Mouse (Mus musculus) midbrain, postnatal 0 days (tissue): ENCODE results near the gene Ppp2r5e. TPM values are rescaled to one million over a fixed set of nuclear protein-coding genes. Genes with fewer than 3 reads are reported as not detected.

Experiments used
- ATAC-seq: fragments of 200-750 bp; cut with Nextera tagmentation; 2 replicates; pipeline ENCODE4 v1.8.0; 2017; ENCODE audit warnings: moderate number of reproducible peaks, mild to moderate bottlenecking, moderate TSS enrichment, moderate library complexity; ENCODE audit not compliant: low FRiP score
- DNase-seq: peaks from one replicate; pipeline ENCODE4 v3.0.0-alpha.2; 2015; ENCODE audit warnings: low spot score
- H3K27ac ChIP-seq: fragments of 300-500 bp; sonication (generic); 2 replicates; pipeline ENCODE4 v1.5.1; 2014; ENCODE audit warnings: low read depth, mild to moderate bottlenecking, low read length, mixed read lengths
- H3K27me3 ChIP-seq: fragments of 300-500 bp; sonication (generic); 2 replicates; pipeline ENCODE4 v1.6.1; 2014; ENCODE audit warnings: low read length, control low read depth, mixed read lengths; ENCODE audit not compliant: insufficient read depth
- H3K36me3 ChIP-seq: fragments of 300-500 bp; sonication (generic); 2 replicates; pipeline ENCODE4 v1.6.1; 2014; ENCODE audit warnings: low read length, control low read depth, mixed read lengths; ENCODE audit not compliant: insufficient read depth
- H3K4me1 ChIP-seq: fragments of 300-500 bp; sonication (generic); 2 replicates; pipeline ENCODE4 v1.6.1; 2014; ENCODE audit warnings: mild to moderate bottlenecking, control low read depth, antibody characterized with exemption, low read length, mixed read lengths; ENCODE audit not compliant: insufficient read depth
- H3K4me2 ChIP-seq: fragments of 300-500 bp; sonication (generic); 2 replicates; pipeline ENCODE4 v1.6.1; 2014; ENCODE audit warnings: low read depth, mild to moderate bottlenecking, low read length, mixed read lengths; ENCODE audit not compliant: poor library complexity, severe bottlenecking
- H3K4me3 ChIP-seq: fragments of 300-500 bp; sonication (generic); 2 replicates; pipeline ENCODE4 v1.5.1; 2014; ENCODE audit warnings: low read depth, mild to moderate bottlenecking, low read length, moderate library complexity
- H3K9ac ChIP-seq: fragments of 300-500 bp; sonication (generic); replicated peaks from 2 replicates; pipeline ENCODE4 v1.6.1; 2014; ENCODE audit warnings: mild to moderate bottlenecking, low read length, moderate library complexity, mixed read lengths; ENCODE audit not compliant: poor library complexity, severe bottlenecking
- H3K9me3 ChIP-seq: fragments of 300-500 bp; sonication (generic); 2 replicates; pipeline ENCODE4 v1.6.1; 2016; ENCODE audit warnings: low read length, control low read depth
- CTCF ChIP-seq: IDR thresholded peaks from 2 replicates; pipeline ENCODE4 v1.5.1; 2016; ENCODE audit warnings: antibody characterized with exemption, mild to moderate bottlenecking
- WGBS: fragments of 180-500 bp; shearing (Covaris S2); extraction: QIAGEN DNeasy Blood & Tissue Kit; methylation state at CpG from one replicate; pipeline ENCODE4 v1.1.7; 2014; 5-methylcytosine and 5-hydroxymethylcytosine counted together
- polyA plus RNA-seq: library from polyadenylated mRNA; unstranded; fragments of >200 nt; fragmentation: Nextera tagmentation; extraction: Ambion mirVana; gene quantifications from 2 replicates; pipeline ENCODE4 v1.2.1, GENCODE M21; 2015
- total RNA-seq: library from RNA; depleted of rRNA; stranded (reverse); fragments of >200 nt; gene quantifications from 2 replicates; pipeline ENCODE4 v1.2.3, GENCODE M21; 2014

The Ppp2r5e gene
- total and polyA plus RNA-seq, 2 experiments from 2014 or later: 22.8 to 32.9 TPM

DNA sequence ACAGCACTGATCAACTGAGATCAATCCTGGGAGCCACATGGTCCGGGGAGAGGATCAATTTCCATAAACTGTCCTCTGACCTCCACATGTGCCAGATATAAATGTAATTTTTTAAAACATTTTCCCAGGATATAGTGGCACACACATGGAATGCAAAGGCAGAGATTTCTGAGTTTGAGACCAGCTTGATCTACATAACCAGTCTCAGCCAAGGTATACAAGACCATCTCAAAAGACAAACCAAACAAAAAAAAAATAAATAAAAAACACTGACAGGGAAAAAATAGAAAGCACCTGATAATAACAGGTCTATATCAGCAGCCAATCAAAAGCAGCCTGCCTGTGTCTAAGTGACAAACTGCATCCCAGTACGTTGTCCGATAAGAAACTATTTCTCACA is 48.9 kb downstream of the Ppp2r5e start:
- H3K4me1 ChIP-seq: no peaks in the 10 kb centered on the region
- no peaks in the 10 kb centered on the region for H3K9me3 ChIP-seq
- no peak overlapping the region for H3K9ac ChIP-seq
- no peaks in the 10 kb centered on the region for H3K27me3 ChIP-seq
- no peak for TF ChIP-seq CTCF
- whole genome bisulfite sequencing: 84% methylated on average over 3 of the region's 3 CpGs
- H3K27ac ChIP-seq: no peak overlapping the region
- H3K4me2 ChIP-seq: no peak overlapping the region
- ATAC-seq (no peak), DNase-seq (no peak)
- no peaks in the 10 kb centered on the region for H3K36me3 ChIP-seq
- no peak overlapping the region for H3K4me3 ChIP-seq

DNA sequence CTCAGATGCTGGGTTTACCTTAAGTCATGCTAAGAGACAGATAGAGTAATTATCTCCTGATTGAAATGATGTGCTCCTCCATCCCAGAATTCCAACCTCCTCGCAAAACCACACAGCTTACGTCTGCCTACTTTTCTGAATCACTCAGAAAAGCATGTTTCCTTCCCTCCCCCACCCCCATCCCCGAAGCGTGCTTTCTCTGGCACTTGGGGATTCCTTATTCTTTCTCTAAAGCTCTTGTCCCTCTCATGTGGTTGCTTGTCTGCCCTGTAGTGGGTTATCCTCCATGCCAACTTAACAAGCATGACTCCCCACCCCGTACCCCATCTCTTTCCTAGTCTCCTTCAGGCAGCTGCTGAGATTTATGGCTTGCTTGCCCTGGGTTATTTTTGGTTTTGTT is 49.8 kb downstream of the Ppp2r5e start:
- Histone ChIP-seq H3K9ac (no peak overlapping the region), H3K36me3 (no peaks in the 10 kb centered on the region), H3K4me3 (no peak overlapping the region), H3K27ac (no peak overlapping the region), H3K9me3 (no peaks in the 10 kb centered on the region), H3K4me2 (no peak overlapping the region), H3K4me1 (no peaks in the 10 kb centered on the region), H3K27me3 (no peaks in the 10 kb centered on the region)
- TF ChIP-seq CTCF: no peak
- no peak for DNase-seq
- WGBS: 92% methylated on average over 5 of the region's 5 CpGs
- no peak for ATAC-seq

DNA sequence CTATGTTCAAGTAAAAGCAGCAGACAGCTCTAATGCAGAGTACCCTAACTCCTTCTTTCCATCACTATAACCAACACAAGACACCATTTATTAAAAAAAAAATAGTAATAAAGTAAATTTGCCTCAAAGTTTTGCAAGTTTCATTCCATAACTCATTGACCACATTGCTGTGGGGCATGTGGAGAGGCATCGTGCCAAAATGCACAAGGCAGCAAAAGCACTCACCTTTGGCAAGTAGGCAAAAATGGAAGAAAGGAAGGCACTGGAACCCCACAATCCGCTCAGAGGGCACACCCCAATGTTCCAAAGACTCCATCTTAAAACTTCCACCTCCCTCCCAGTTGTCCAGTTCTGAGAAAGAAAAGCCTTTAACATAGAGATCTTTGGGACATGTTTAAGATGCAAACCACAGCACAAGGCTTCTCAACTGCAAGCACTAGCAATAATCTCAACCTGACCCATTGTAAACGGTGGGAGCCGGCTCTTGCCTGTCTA is 50.6 kb downstream of the Ppp2r5e start:
- WGBS: 94% methylated on average over 4 of the region's 4 CpGs
- DNase-seq: no peak
- ATAC-seq: no peak

DNA sequence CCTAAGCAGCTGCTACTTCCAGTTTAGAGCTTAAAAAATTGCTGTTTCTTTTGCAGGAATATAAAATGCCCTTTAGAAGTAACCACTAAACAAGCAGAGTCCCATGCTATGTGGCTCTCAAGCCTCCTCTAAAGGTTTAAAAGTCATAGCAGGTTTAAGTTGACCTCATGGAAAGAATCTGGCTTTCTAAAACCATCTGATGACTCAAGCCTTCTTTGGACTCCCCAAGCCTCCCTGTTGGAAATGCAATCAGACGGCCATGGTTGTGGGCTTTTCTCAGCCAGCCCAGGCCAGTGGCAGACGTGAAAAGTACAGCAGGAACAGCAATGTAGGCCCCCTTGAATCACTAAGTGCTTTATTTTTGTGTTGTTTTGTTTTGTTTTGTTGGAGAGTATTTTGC is 51.4 kb downstream of the Ppp2r5e start:
- Histone ChIP-seq H3K4me2 (no peak overlapping the region), H3K27me3 (no peaks in the 10 kb centered on the region), H3K36me3 (no peaks in the 10 kb centered on the region), H3K4me3 (no peak overlapping the region), H3K27ac (no peak overlapping the region), H3K9ac (no peak overlapping the region), H3K4me1 (no peaks in the 10 kb centered on the region), H3K9me3 (no peaks in the 10 kb centered on the region)
- ATAC-seq (no peak), DNase-seq (no peak)
- no peak for TF ChIP-seq CTCF
- 68% methylated on average over 2 of the region's 2 CpGs for WGBS

More for the DNA sequence above, 50.6 kb downstream of the Ppp2r5e start:
- Histone ChIP-seq H3K9ac (no peak overlapping the region), H3K36me3 (no peaks in the 10 kb centered on the region), H3K4me3 (no peak overlapping the region), H3K4me1 (no peaks in the 10 kb centered on the region), H3K27ac (no peak overlapping the region), H3K4me2 (no peak overlapping the region), H3K27me3 (no peaks in the 10 kb centered on the region), H3K9me3 (no peaks in the 10 kb centered on the region)
- no peak for TF ChIP-seq CTCF

DNA sequence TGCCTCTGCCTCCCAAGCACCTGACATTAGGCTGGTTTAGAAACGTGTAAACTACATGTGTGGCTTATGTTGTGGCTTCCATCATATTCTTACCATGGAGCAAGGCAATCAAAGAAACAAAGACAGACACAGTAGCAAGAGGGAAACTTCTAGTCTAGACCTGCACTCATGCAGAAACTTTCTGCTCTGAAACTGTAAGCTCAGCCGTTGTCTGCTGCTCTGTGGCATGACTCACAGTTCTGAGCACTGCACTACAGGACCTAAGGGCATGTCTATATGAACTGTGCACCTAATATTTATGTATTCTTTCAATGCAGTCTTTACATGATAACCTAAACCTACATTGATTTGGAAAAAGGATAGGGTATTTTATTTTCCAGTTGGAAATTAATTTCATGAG is 51.8 kb downstream of the Ppp2r5e start:
- ATAC-seq (no peak), DNase-seq (no peak)
- H3K9me3 ChIP-seq: no peaks in the 10 kb centered on the region
- no peak overlapping the region for H3K4me2 ChIP-seq
- H3K4me1 ChIP-seq: no peaks in the 10 kb centered on the region
- no peaks in the 10 kb centered on the region for H3K36me3 ChIP-seq
- 80% methylated on average over 2 of the region's 2 CpGs for WGBS
- H3K27me3 ChIP-seq: no peaks in the 10 kb centered on the region
- H3K27ac ChIP-seq: no peak overlapping the region
- H3K4me3 ChIP-seq: no peak overlapping the region
- TF ChIP-seq CTCF: no peak
- no peak overlapping the region for H3K9ac ChIP-seq

DNA sequence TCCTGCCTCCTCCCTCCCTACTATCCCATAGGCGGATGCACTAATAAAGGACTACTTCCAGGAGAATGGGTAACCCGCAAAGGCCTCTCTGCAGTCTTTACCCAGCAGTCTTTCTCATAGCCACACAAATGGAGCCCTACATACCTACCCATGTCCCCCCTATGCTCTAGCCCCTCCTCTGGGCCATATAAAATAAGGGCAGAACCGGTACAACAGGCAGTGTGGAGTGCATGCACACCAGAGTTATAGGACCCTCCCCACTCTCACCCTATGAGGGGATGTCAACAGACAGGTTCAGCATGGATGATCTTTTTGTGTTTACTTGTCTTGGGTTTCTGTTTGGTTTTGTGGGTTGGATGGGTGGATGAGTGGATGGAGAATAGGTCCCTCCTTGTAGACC is 52.7 kb downstream of the Ppp2r5e start:
- Histone ChIP-seq H3K27me3 (no peaks in the 10 kb centered on the region), H3K36me3 (no peaks in the 10 kb centered on the region), H3K4me1 (no peaks in the 10 kb centered on the region), H3K4me2 (no peak overlapping the region), H3K9ac (no peak overlapping the region), H3K4me3 (no peak overlapping the region), H3K27ac (no peak overlapping the region), H3K9me3 (no peaks in the 10 kb centered on the region)
- WGBS: 76% methylated on average over 3 of the region's 3 CpGs
- DNase-seq: no peak
- no peak for ATAC-seq
- no peak for TF ChIP-seq CTCF
